In the genomic region with DNA sequence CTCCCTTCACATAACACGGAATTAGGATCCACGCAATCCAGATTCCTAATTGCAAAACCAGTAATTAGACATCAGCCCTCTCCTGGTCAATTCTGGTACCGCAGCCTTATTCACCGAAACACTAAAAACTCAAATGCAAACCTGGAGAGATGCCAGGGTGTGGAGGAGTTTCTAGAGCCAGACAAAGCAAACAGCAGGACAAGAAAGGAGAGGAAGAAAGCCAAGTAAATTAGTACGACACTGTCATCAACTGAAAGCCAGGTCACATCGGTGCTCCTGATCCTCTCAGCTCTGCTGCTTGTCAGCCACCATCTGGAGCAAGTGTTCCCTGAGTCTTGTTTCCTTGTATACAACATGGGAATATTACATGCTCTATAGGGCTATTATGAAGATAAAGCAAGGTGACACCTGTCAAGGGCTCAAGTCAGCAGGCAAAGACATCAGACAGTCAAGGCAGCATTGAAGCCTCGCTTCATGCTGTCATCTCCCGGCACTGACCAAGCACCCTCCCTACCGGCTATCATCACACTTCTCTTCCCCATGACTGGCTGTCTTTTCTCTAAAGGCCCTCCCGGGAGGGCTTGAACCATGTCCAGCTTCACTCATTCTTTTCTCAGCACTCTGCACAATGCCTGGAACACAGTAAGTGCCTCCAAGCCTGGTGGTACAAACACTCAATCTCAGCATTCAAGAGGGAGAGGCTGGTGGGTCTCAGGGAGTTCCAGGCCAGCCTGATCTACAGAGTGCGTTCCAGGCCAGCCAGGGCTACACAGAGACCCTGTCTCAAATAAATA, we compare ENCODE assay signal across 9 mouse cellular contexts. TPM values are rescaled to one million over a fixed set of nuclear protein-coding genes. Genes with fewer than 3 reads are reported as not detected.
A peak's percentile ranks its signal among the peaks of the same experiment; 100 is the strongest.
DNase-seq lines count a peak whose midpoint lies in the region; ATAC-seq and TF ChIP-seq lines count a peak whose summit lies in the region.
"Had no signal": no experiment of that assay in that cellular context is flagged by ENCODE, and none has a peak within 500 bp of the region (broad histone marks: within the 10 kb centered on the region; RNA-seq: fewer than 3 reads in every experiment).

No protein-coding gene starts in this region.

- peak; percentile 20 for DNase-seq in midbrain, embryonic 10.5 days (ENCODE audit: low spot score)
- peak; percentile 39 for DNase-seq in R1 (ENCODE audit: low read depth, low spot score)
- peak; percentile 86 to 92 for DNase-seq in cerebellum, postnatal 10 days
- DNase-seq in heart, postnatal 0 days (ENCODE audit: low spot score): peak; percentile 53
- peak; percentile 13 to 38 for DNase-seq in layer of hippocampus, postnatal 36 days
- DNase-seq in retina, postnatal 1 day: peak; percentile 79

- peak; percentile 47 for TF ChIP-seq CTCF in heart, postnatal 0 days (IDR thresholded peaks at IDR 0.05; ENCODE audit: low read depth)

- ATAC-seq in midbrain, embryonic 13.5 days: no peak
- peak; percentile 44 for ATAC-seq in heart, postnatal 0 days (ENCODE audit: insufficient read depth, low read depth)

- 70% methylated on average over 11 of the region's 11 CpGs for WGBS in midbrain, embryonic 10.5 days
- 60% methylated on average over 11 of the region's 11 CpGs for WGBS in midbrain, embryonic 13.5 days
- WGBS in heart, postnatal 0 days: 36% methylated on average over 11 of the region's 11 CpGs

- H3K27ac ChIP-seq in midbrain, embryonic 10.5 days (replicated peaks): no peak overlapping the region
- no peak overlapping the region for H3K27ac ChIP-seq in midbrain, embryonic 13.5 days
- H3K27ac ChIP-seq in heart, postnatal 0 days (ENCODE audit: low read depth): no peak overlapping the region
- H3K27ac ChIP-seq: lung, embryonic 15.5 days had no signal

- H3K4me3 ChIP-seq in midbrain, embryonic 10.5 days: no peak overlapping the region
- no peak overlapping the region for H3K4me3 ChIP-seq in midbrain, embryonic 13.5 days (replicated peaks)
- H3K4me3 ChIP-seq in heart, postnatal 0 days (ENCODE audit: low read depth, low read length): no peak overlapping the region
- H3K4me3 ChIP-seq: erythroblast, embryonic 14.5 days; lung, embryonic 15.5 days had no signal

- H3K4me1 ChIP-seq in midbrain, embryonic 10.5 days: no peaks in the 10 kb centered on the region
- 0 out of 2 replicates have a peak, but pooled peaks cover 5% of the 10 kb centered on the region for H3K4me1 ChIP-seq in midbrain, embryonic 13.5 days (replicated peaks)
- H3K4me1 ChIP-seq in heart, postnatal 0 days (ENCODE audit: control insufficient read depth, insufficient read depth): peaks cover 15% of the 10 kb centered on the region

- H3K36me3 ChIP-seq in midbrain, embryonic 10.5 days: no peaks in the 10 kb centered on the region
- H3K36me3 ChIP-seq in midbrain, embryonic 13.5 days: no peaks in the 10 kb centered on the region
- no peaks in the 10 kb centered on the region for H3K36me3 ChIP-seq in heart, postnatal 0 days (replicated peaks; ENCODE audit: control insufficient read depth, insufficient read depth, low read length)
- H3K36me3 ChIP-seq: lung, embryonic 15.5 days had no signal

- H3K9me3 ChIP-seq in midbrain, embryonic 10.5 days (replicated peaks): no peaks in the 10 kb centered on the region
- 0 out of 2 replicates have a peak, but pooled peaks cover 2% of the 10 kb centered on the region for H3K9me3 ChIP-seq in midbrain, embryonic 13.5 days
- H3K9me3 ChIP-seq in heart, postnatal 0 days (replicated peaks; ENCODE audit: control insufficient read depth, low read length): no peaks in the 10 kb centered on the region
- H3K9me3 ChIP-seq: lung, embryonic 15.5 days had no signal

- no peaks in the 10 kb centered on the region; the same call in 1 of the 2 replicates for H3K27me3 ChIP-seq in midbrain, embryonic 10.5 days (ENCODE audit: low read depth, poor library complexity, severe bottlenecking)
- 0 out of 2 replicates have a peak, but pooled peaks cover 3% of the 10 kb centered on the region for H3K27me3 ChIP-seq in midbrain, embryonic 13.5 days
- no peaks in the 10 kb centered on the region for H3K27me3 ChIP-seq in heart, postnatal 0 days (ENCODE audit: control insufficient read depth, insufficient read depth, low read length)
- H3K27me3 ChIP-seq: lung, embryonic 15.5 days had no signal

- H3K4me2 ChIP-seq in midbrain, embryonic 13.5 days (replicated peaks): no peak overlapping the region
- no peak overlapping the region for H3K4me2 ChIP-seq in heart, postnatal 0 days (ENCODE audit: low read depth, low read length)
- H3K4me2 ChIP-seq: lung, embryonic 15.5 days had no signal

- TF ChIP-seq EP300 in heart, postnatal 0 days (IDR thresholded peaks at IDR 0.05; ENCODE audit: low read depth): no peak

- no peak overlapping the region for H3K9ac ChIP-seq in midbrain, embryonic 13.5 days (replicated peaks)
- no peak overlapping the region for H3K9ac ChIP-seq in heart, postnatal 0 days (replicated peaks; ENCODE audit: low read depth, low read length)
- H3K9ac ChIP-seq: lung, embryonic 15.5 days had no signal

RNA-seq across cellular contexts. Expression of gene Gch1, which starts 7.5 kb away (rescaled TPM):
- 1.4 and 2.2 TPM in 2 replicates for polyA plus RNA-seq in midbrain, embryonic 10.5 days (2016; fragmentation: Nextera tagmentation; extraction: Ambion mirVana)
- polyA plus RNA-seq in midbrain, embryonic 13.5 days (2015; fragmentation: Nextera tagmentation; extraction: Ambion mirVana): 3.5 and 7.2 TPM in 2 replicates
- total RNA-seq in heart, postnatal 0 days (2014; rRNA removed; ENCODE audit: low replicate concordance): 7.4 and 10.2 TPM in 2 replicates
- 4.3 and 5.6 TPM in 2 replicates for polyA plus RNA-seq in heart, postnatal 0 days (2015; fragmentation: Nextera tagmentation; extraction: Ambion mirVana)
- 1 to 10 TPM; 1.4 to 1.6 TPM for total RNA-seq in layer of hippocampus, postnatal 36 days (2021)

Comparison
In these comparisons a context has a peak if more than half of its experiments do, and no peak if none do; other contexts are left out.
1. DNase-seq: peak in every context shown above with its lines; median percentile 89 in cerebellum, postnatal 10 days; 79 in retina, postnatal 1 day; 53 in heart, postnatal 0 days; 39 in R1; 26 in layer of hippocampus, postnatal 36 days; 20 in midbrain, embryonic 10.5 days.